Mouse (Mus musculus): ENCODE measurements at regions not wholly inside any gene's neighbourhood (a gene's known extent, or its start where the extent isn't known, plus 50 kb on each side); places are given as distances from the start of the nearest gene placed in this dataset.

GRCm38 (mm10) chr8:8037929-8038328 is 623.1 kb downstream of the Efnb2 start:
- TF ChIP-seq CTCF (IDR thresholded peaks at IDR 0.05; ENCODE audit: low read depth) (no peak), EP300 (IDR thresholded peaks at IDR 0.05; ENCODE audit: low read depth) (no peak)

All from liver, embryonic 14.5 days (tissue).